Mouse (Mus musculus): ENCODE measurements at regions not wholly inside any gene's neighbourhood (a gene's known extent, or its start where the extent isn't known, plus 50 kb on each side); places are given as distances from the start of the nearest gene placed in this dataset.
A peak's percentile ranks its signal among the peaks of the same experiment; 100 is the strongest.

- Histone ChIP-seq H3K36me3 (no peaks in the 10 kb centered on the region), H3K9me3 (replicated peaks) (no peaks in the 10 kb centered on the region), H3K27ac (no peak overlapping the region), H3K4me3 (replicated peaks) (no peak overlapping the region), H3K4me2 (no peak overlapping the region), H3K9ac (no peak overlapping the region), H3K27me3 (no peaks in the 10 kb centered on the region), H3K4me1 (replicated peaks) (no peaks in the 10 kb centered on the region)
- WGBS (ENCODE audit: insufficient replicate concordance): 47% methylated on average over 10 of the region's 13 CpGs
- no peak for DNase-seq
- no peak for ATAC-seq (ENCODE audit: low read depth)
Observed at GRCm38 (mm10) chr12:27139683-27140334, 202.6 kb downstream of the Sox11 start.

GRCm38 (mm10) chr12:27138663-27139633, 203.4 kb downstream of the Sox11 start:
- Histone ChIP-seq H3K4me2 (no peak overlapping the region), H3K27me3 (no peaks in the 10 kb centered on the region), H3K4me1 (replicated peaks) (no peaks in the 10 kb centered on the region), H3K27ac (no peak overlapping the region), H3K9ac (no peak overlapping the region), H3K4me3 (replicated peaks) (no peak overlapping the region), H3K9me3 (replicated peaks) (no peaks in the 10 kb centered on the region), H3K36me3 (no peaks in the 10 kb centered on the region)
- ATAC-seq (ENCODE audit: low read depth) (no peak), DNase-seq (no peak)
- 65% methylated on average over 13 of the region's 13 CpGs for WGBS (ENCODE audit: insufficient replicate concordance)

DNA sequence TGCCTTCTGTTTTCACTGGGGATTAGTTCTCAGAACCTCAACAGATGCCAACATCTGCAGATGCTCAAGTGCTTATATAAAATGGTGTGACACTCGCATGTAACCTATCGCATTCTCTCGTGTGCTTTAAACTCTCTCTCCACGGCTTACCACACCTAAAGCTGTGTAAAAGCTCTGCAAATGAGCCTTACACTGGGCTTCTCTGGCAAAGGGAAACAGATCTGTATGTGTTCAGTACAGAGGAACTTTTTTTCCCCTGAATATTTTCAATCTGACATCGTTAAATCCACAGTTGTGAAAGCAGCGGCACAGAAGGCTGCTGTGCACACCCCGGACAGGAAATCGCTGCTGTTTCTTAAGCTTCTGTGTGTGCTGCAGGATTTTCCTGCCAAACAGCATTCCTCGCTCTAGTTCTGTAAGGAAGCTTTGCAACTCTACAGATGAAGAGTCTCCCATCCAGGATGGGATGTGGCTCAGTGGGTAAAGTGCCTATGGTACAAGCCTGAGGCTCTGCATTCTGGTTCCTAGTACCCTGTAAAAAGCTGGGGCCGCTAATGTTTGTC, 206.3 kb downstream of the Sox11 start:
- H3K36me3 ChIP-seq: no peaks in the 10 kb centered on the region
- H3K9ac ChIP-seq: no peak overlapping the region
- 49% methylated on average over 10 of the region's 10 CpGs for WGBS (ENCODE audit: insufficient replicate concordance)
- H3K4me2 ChIP-seq: no peak overlapping the region
- no peaks in the 10 kb centered on the region for H3K9me3 ChIP-seq (replicated peaks)
- H3K27me3 ChIP-seq: no peaks in the 10 kb centered on the region
- no peak overlapping the region for H3K4me3 ChIP-seq (replicated peaks)
- ATAC-seq (ENCODE audit: low read depth): no peak
- H3K4me1 ChIP-seq (replicated peaks): no peaks in the 10 kb centered on the region
- no peak for DNase-seq
- H3K27ac ChIP-seq: no peak overlapping the region

GRCm38 (mm10) chr12:27130544-27130943, 211.8 kb downstream of the Sox11 start:
- no peak overlapping the region for H3K4me3 ChIP-seq (replicated peaks)
- no peaks in the 10 kb centered on the region for H3K27me3 ChIP-seq
- no peak overlapping the region for H3K4me2 ChIP-seq
- WGBS (ENCODE audit: insufficient replicate concordance): 51% methylated on average over 1 of the region's 1 CpGs
- DNase-seq (no peak), ATAC-seq (ENCODE audit: low read depth) (no peak)
- no peak overlapping the region for H3K9ac ChIP-seq
- no peak overlapping the region for H3K27ac ChIP-seq
- H3K9me3 ChIP-seq (replicated peaks): no peaks in the 10 kb centered on the region
- no peaks in the 10 kb centered on the region for H3K4me1 ChIP-seq (replicated peaks)
- no peaks in the 10 kb centered on the region for H3K36me3 ChIP-seq

DNA sequence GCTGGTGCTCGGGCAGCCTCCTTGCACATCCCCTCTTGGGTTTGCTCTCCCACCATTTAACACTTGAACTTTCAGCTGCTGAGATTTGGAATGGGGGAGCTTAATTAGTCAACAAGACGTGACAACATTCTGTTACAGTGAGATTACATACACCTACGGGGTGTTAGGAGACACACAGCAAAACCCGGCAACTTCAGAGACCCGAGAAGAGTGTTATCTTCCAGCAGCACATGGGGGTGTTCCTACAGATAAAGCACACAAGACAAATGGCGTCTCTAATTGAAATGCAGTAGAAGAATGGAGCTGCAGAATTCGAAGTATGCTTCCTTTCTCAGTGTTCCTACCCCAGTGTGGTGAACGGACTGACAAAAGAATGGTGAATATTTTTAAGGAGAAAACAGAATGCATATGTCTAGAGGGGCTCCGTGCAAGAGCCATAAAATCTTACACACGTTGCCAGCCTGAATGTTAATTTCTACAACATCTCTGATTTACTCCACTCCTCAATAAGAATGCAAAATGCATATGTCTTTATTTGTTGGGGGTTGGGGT, 215.2 kb downstream of the Sox11 start:
- no peaks in the 10 kb centered on the region for H3K4me1 ChIP-seq (replicated peaks)
- DNase-seq (peak; percentile 1), ATAC-seq (ENCODE audit: low read depth) (no peak)
- no peaks in the 10 kb centered on the region for H3K9me3 ChIP-seq (replicated peaks)
- WGBS (ENCODE audit: insufficient replicate concordance): 14% methylated on average over 10 of the region's 10 CpGs
- no peak overlapping the region for H3K4me3 ChIP-seq (replicated peaks)
- no peak overlapping the region for H3K27ac ChIP-seq
- H3K9ac ChIP-seq: no peak overlapping the region
- H3K27me3 ChIP-seq: no peaks in the 10 kb centered on the region
- H3K4me2 ChIP-seq: no peak overlapping the region
- no peaks in the 10 kb centered on the region for H3K36me3 ChIP-seq

DNA sequence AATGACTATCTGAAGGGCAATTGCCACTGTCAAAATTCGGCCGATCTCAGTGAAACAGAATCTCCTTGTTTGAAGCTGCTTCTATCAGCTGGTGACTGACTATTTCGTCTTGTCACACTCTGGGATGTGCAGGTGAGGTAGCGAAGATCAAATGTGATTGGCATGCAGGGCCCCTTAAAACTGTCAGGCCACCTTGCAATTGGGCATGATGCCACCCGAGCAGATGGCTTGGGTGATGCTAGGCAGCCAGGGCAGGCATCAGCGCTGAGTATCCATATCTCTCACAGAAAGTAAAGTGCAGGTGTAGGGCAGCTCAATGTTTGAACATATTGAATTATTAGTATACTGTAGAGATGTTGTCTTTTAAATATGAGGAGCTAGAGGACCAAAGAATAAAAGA, 223.8 kb downstream of the Sox11 start:
- no peak overlapping the region for H3K4me2 ChIP-seq
- H3K9ac ChIP-seq: no peak overlapping the region
- H3K4me3 ChIP-seq (replicated peaks): no peak overlapping the region
- no peak for DNase-seq
- 65% methylated on average over 6 of the region's 6 CpGs for WGBS (ENCODE audit: insufficient replicate concordance)
- no peaks in the 10 kb centered on the region for H3K4me1 ChIP-seq (replicated peaks)
- no peak for ATAC-seq (ENCODE audit: low read depth)
- H3K9me3 ChIP-seq (replicated peaks): no peaks in the 10 kb centered on the region
- no peak overlapping the region for H3K27ac ChIP-seq
- no peaks in the 10 kb centered on the region for H3K27me3 ChIP-seq
- no peaks in the 10 kb centered on the region for H3K36me3 ChIP-seq

DNA sequence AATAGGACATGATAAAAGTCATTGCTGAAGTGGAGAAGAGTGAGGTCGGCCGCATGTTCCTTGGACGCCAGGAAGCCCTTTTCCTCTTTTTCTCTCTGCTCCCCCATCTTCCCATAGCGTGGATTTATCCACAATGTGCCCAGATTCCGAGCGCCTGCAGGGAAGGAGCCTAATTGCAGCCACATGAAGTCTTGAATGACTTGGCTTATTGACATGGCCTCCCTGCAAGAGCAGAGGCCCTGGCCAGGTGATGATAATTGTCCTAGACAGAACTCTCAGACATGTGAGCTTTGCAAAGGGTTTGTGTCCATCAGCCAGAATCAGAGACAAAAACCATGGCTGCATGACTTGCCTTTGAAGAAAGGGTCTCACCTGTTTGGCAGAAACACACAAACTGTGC, 227.0 kb downstream of the Sox11 start:
- ATAC-seq (ENCODE audit: low read depth) (no peak), DNase-seq (no peak)
- Histone ChIP-seq H3K4me2 (no peak overlapping the region), H3K27ac (no peak overlapping the region), H3K4me1 (replicated peaks) (no peaks in the 10 kb centered on the region), H3K27me3 (no peaks in the 10 kb centered on the region), H3K36me3 (no peaks in the 10 kb centered on the region), H3K9me3 (replicated peaks) (no peaks in the 10 kb centered on the region), H3K4me3 (replicated peaks) (no peak overlapping the region), H3K9ac (no peak overlapping the region)
- WGBS (ENCODE audit: insufficient replicate concordance): 58% methylated on average over 6 of the region's 6 CpGs

DNA sequence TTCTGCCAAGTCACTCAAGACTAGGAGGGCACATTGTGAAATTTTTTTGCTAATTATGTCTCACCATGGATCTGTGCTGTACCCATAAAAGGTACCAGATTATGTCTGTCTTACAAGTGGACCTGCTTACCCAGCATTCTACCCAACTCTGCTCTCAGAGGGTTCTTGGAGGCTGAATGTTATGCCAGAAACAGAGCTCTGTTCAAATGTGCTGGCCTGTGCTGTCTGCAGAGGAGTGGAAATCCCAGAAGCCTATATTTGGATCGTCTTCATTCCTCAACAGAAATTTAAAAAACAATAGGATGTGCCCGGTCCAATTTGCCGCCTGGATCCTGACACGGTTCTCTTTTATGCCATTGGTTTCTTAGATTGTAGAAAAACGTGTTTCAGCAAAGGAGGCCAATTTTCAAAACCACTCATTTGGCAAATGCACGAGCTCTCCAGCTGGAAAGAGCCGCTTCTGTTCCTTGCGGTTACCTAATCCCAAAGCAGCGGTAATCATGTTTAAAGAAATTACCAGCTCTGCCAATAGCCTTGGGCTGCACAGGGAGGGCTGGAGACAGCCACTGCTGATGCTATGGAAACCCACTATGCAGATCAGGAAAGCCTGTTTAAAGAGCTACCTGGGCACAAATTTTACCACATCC, 237.3 kb downstream of the Sox11 start:
- WGBS (ENCODE audit: insufficient replicate concordance): 69% methylated on average over 9 of the region's 9 CpGs
- H3K4me3 ChIP-seq (replicated peaks): no peak overlapping the region
- no peaks in the 10 kb centered on the region for H3K27me3 ChIP-seq
- no peak overlapping the region for H3K9ac ChIP-seq
- no peak for ATAC-seq (ENCODE audit: low read depth)
- H3K27ac ChIP-seq: no peak overlapping the region
- no peaks in the 10 kb centered on the region for H3K36me3 ChIP-seq
- no peak for DNase-seq
- no peaks in the 10 kb centered on the region for H3K4me1 ChIP-seq (replicated peaks)
- H3K9me3 ChIP-seq (replicated peaks): no peaks in the 10 kb centered on the region
- no peak overlapping the region for H3K4me2 ChIP-seq

- ATAC-seq (ENCODE audit: low read depth): no peak
- Histone ChIP-seq H3K4me1 (replicated peaks) (no peaks in the 10 kb centered on the region), H3K36me3 (no peaks in the 10 kb centered on the region), H3K4me2 (no peak overlapping the region), H3K27me3 (no peaks in the 10 kb centered on the region), H3K27ac (no peak overlapping the region), H3K9ac (no peak overlapping the region), H3K9me3 (replicated peaks) (no peaks in the 10 kb centered on the region), H3K4me3 (replicated peaks) (no peak overlapping the region)
- no peak for DNase-seq
- WGBS (ENCODE audit: insufficient replicate concordance): 62% methylated on average over 2 of the region's 2 CpGs
Observed at GRCm38 (mm10) chr12:27102996-27103395, 239.4 kb downstream of the Sox11 start.

GRCm38 (mm10) chr12:27089206-27089605, 253.2 kb downstream of the Sox11 start:
- DNase-seq (no peak), ATAC-seq (ENCODE audit: low read depth) (no peak)
- Histone ChIP-seq H3K27me3 (no peaks in the 10 kb centered on the region), H3K4me1 (replicated peaks) (no peaks in the 10 kb centered on the region), H3K4me2 (no peak overlapping the region), H3K4me3 (replicated peaks) (no peak overlapping the region), H3K36me3 (no peaks in the 10 kb centered on the region), H3K27ac (no peak overlapping the region), H3K9ac (no peak overlapping the region), H3K9me3 (replicated peaks) (no peaks in the 10 kb centered on the region)
- 62% methylated on average over 1 of the region's 1 CpGs for WGBS (ENCODE audit: insufficient replicate concordance)

- no peak overlapping the region for H3K4me3 ChIP-seq (replicated peaks)
- H3K9me3 ChIP-seq (replicated peaks): no peaks in the 10 kb centered on the region
- ATAC-seq (ENCODE audit: low read depth) (no peak), DNase-seq (no peak)
- H3K27me3 ChIP-seq: no peaks in the 10 kb centered on the region
- no peaks in the 10 kb centered on the region for H3K4me1 ChIP-seq (replicated peaks)
- 70% methylated on average over 2 of the region's 2 CpGs for WGBS (ENCODE audit: insufficient replicate concordance)
- no peak overlapping the region for H3K27ac ChIP-seq
- no peaks in the 10 kb centered on the region for H3K36me3 ChIP-seq
- no peak overlapping the region for H3K9ac ChIP-seq
- no peak overlapping the region for H3K4me2 ChIP-seq
Observed at GRCm38 (mm10) chr12:27085890-27086289, 256.5 kb downstream of the Sox11 start.

All from liver, embryonic 13.5 days (tissue).